Mouse (Mus musculus) left cerebral cortex, adult 8-10 months (tissue): Measurements from ENCODE around the gene Cdc42ep3. TPM values are rescaled to one million over a fixed set of nuclear protein-coding genes. Genes with fewer than 3 reads are reported as not detected.

Source experiments
- DNase-seq, 2 experiments: peaks; one replicate each; pipeline ENCODE4 v3.0.0; 2022; ENCODE audit warnings: low spot score in 2 of 2
- total RNA-seq, 4 experiments: library from RNA; stranded (reverse); gene quantifications; 2 replicates each; pipeline ENCODE4 v1.2.4; 2022

The Cdc42ep3 gene
- 10 to 100 TPM; 14.3 to 21.6 (median 19.5) TPM for total RNA-seq

DNA sequence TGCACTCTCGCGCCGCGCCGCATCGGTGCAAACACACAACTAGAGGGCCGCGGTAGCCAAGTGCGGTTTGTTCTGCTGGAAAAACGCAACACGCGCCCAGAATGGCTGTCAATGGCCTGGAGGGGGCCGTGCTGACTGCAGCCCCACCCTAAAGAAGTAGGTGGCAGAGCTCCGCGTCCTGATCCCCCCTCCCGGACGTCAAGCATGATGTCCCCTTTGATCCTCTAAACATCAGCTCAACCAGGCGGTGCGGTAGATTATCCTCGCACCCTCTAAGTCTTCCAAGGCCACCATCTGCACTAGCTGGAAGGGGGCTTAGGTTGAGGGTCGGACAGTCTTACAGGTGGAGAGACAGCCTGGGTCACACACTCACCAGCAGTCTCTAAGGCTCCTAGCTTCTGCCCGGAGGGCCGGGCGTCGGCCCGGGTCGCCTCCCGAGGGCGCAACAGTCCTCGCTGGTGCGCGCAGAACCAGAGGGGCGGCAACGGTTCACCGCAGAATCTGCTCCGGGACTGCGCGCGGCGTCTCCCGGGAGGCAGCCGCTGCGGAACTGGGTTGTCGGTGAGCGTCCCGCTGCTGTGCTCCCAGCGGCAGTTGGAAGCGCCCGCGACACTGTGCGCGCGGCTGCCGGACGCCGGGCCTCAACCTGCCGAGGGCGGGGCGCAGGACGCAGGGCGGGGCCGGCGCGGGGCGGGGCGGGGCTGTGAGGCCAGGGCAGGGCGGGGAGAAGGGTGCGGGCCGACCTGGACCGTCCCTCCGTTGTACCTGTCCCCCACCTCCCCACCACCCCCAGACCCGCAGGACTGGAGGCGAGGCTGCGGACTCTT is at the start of gene Cdc42ep3:
TSS of gene Cdc42ep3 (minus strand) at position 648 of the 827 bp plus-strand sequence.
- DNase-seq = peak; percentile 53 to 61

DNA sequence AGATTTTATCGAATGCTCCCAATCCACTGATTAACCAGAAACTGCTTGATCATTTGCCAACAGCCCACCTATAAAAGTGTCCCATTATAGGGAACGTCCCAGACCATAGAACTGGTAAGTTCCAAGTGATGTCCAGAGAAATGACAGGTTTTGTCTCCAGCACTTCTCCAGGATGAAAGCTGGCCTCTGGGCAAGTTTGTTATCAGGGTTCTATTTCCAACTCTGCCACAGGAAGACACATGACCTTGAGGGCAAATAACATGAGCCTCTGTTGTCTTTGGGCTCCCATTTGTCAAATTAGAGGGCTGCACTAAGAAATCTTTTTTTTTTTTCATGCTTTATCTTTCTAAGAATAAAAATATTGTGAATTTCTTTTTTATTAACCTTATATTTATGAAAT is 45.5 kb upstream of the Cdc42ep3 start:
- DNase-seq = no peak

DNA sequence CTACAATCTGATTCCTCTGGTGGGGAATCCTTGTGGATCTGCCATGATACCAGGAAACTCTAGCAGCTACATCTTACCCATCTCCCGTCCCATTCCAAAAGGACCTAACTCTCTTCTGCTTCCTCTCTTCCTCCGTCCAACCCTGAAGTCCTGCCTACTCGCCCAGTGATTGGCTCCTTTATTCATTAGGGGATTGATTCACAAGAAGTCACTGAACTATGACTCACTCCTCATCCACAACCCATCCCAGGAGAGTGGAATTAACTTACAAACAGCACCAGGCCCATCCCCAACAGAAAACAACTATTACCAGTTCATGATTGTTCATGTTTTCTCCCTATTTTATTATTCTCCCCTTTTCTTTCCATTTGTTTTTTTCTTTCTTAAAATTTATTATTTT is 43.5 kb upstream of the Cdc42ep3 start:
- no peak for DNase-seq

DNA sequence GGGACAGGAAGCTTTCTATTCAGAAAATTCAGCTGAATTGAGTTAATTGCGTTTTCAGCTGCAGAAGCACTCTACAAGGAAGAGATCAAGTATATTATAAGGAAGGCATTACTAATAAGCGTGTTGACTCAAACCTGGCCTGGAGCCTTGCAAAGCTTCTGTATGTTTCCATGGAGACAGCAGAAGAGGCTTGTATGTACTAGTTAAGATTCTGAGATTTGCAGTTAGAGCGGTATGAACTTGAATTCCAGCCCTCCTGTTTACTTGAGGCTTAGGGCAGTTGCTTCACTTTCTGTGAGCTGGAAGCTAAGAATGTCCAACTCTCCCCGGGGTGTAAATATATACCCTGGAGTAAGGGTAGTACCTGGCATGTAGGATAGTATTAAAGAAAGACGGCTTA is 39.9 kb upstream of the Cdc42ep3 start:
- DNase-seq = no peak

DNA sequence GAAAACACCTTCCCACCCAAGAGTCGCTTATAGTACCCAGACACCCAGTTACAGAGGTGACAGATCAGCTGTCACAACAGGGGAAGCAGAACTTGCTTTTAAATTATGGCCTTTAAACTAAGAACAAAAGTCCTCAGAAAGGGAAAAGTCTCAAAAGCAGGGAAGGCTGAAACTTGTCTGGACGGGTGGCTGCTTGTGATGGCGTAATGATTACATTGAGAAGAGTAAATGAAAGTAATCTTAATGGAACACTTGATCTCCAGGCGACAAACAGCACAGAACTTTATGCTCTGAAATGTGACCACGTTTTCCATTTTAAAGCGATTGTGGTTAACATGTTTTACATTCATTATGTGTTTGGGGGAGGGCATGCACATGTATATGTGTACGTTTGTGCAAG is 39.0 kb upstream of the Cdc42ep3 start:
- DNase-seq = no peak

DNA sequence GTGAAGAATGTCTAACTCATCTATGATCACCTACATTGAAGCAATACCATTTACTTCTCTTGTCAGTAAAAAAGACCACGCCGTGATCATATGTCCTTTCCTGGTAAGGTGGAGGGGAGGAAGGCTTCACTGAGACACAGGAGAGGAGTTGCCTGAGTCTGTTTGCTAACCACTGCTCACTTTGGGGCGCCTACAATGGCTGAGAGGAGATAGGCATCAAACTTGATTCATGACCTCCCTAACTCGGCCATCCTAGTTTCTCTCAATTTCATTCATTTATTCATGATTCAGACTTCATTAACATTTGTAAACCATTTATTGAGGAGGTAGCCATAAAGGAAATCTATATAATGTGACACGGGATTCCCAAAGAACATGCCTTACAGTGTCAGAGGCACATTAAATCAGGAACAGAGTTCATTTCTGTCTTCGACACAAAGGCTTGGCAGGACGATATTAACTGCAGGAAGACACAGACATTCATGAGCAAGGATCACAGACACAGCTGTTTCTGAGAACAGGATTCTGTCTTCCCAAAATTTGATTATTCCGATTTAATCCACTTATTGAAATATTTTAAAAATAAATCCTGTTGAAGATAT is 32.7 kb upstream of the Cdc42ep3 start:
- DNase-seq = no peak

DNA sequence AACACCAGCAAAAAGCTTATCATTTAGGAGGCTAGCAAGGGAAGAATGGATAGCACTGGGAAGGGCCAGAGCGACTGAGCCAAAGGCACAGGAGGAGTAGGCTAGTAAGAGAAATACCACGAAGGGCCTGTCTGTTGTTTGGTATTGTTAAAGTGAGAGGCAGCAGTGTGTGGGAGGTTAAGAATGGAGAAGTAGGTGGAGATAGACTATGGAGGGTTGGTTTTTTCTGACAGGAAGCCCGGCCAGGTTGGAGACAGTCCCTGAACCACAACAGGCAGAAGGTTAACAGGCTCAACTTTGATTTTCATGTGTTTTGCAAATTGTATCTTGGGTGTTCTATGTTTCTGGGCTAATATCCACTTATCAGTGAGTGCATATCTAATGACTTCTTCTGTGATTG is 26.6 kb upstream of the Cdc42ep3 start:
- DNase-seq = no peak

DNA sequence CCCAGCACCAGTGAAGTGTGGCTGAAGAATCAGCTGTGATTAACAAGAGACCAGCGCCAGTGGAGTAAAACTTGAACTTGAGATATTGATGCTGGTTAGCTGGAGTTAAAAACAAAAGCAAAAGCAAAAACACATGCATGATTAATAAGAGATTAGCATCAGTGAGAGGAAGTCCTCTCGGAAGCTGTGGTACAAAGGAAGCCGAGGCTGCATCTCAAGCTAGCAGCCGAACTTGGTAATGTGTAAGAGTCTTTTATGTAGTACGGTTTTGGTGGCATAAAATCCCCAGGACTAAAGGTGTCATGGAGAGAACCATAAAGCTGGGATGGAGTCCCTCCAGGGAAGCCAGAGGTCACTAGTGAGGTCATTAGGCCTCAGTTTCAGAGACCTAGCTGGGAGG is 24.3 kb upstream of the Cdc42ep3 start:
- no peak for DNase-seq

DNA sequence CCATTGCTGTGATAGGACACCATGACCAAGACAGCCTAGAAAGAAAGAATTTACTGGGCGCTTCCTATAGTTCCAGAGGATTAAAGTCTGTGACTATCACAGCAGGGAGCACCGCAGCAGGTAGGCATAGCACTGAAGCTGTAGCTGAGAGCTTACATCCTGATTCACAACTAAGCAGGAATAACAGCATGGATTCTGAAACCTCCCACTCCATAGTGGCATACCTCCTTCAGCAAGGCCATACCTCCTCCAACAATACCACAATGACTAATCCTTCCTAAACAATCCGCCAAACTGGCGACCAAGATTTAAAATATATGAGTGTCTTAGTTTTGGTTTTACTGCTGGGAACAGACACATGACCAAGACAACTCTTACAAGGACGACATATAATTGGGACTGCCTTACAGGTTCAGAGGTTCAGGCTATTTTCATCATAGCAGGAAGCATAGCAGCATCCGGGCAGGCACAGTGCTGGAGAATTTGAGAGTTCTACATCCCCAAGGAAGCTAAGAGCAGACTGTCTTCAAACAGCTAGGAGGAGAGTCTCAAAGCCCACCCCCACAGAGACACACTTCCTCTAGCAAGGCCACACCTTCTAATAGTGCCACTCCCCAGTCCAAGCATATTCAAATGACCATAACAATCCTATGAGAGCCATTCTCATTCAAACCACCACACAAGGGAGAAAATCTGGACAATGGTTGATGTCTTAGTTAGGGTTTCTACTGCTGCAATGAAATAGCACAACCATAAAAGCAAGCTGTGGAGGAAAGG is 21.7 kb upstream of the Cdc42ep3 start:
- no peak for DNase-seq

DNA sequence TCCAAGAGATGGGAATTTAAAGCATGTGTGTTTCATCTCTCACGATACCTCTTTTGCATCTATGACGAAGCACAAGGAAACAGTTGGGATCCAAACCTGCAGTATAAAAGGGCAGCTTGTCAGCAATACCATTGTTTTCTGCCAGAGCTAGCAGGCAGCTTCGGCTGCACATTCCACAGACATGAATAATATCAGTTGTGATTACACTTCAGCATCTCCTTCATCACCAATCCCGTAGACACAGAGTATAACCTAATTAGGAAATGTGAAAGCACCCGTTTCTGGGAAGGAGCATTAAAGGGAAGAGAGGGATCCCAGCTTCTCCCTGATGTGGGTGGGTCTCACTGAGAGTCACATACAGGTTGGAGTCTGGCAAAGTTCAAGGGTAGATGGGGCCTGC is 18.1 kb upstream of the Cdc42ep3 start:
- no peak for DNase-seq

DNA sequence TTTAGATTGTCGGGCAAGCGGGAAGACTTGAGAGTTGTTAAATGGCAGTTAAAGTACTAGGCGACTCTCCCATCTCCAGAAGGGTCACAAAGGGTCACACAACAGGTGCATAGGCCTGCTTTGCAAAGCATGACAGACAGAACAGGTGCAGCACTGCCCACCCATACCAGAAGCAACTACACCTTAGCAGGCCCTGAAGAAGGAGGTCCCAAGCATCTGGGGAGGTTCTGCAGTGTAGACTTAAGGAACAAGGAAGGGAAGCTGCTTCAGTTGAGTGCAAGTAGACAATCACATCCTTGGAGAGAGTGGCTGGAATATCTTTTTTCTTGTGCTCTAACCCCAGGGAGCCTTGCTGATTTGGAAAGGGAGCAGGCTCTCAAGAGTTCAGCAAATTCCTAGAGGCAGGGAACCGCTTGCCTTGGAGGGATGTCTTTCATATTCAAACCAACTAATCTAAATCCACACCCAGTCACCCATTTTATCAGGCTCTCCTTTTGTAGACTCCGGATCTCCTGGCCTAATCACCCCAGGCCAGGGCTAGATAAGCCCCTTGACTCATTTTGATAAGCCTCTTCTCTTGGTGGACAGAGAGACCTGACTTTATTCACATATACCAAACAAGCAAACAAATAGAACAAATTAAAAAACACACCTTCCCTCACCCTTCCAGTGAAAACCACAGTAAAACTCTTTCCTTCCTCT is 10.0 kb upstream of the Cdc42ep3 start:
- DNase-seq = no peak

DNA sequence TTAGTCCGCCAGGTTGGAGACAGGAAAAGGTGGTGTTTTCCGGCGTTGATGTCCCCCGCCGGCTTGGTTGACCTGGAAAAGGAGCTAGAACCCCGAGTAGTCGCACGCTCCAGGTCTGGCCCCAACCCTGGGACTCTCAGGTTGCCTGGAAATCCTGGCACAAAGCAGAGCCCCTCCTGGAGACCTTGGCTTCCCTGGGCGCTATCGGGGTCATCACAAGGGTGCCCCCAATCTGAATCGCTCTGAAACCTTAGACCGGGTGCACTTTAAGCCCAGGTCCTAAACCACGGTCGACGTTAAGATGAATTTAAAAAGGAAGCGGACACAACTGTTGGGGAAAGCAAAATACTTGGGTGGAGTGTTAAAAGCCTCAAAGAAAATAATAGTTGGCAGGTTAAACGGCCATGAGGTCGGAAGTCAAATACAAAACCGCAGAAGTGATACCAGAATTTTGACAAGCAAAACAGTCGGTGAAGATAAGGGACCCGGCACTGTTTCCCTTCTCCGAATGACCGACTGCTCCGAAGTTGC is 1.2 kb upstream of the Cdc42ep3 start:
- no peak for DNase-seq

DNA sequence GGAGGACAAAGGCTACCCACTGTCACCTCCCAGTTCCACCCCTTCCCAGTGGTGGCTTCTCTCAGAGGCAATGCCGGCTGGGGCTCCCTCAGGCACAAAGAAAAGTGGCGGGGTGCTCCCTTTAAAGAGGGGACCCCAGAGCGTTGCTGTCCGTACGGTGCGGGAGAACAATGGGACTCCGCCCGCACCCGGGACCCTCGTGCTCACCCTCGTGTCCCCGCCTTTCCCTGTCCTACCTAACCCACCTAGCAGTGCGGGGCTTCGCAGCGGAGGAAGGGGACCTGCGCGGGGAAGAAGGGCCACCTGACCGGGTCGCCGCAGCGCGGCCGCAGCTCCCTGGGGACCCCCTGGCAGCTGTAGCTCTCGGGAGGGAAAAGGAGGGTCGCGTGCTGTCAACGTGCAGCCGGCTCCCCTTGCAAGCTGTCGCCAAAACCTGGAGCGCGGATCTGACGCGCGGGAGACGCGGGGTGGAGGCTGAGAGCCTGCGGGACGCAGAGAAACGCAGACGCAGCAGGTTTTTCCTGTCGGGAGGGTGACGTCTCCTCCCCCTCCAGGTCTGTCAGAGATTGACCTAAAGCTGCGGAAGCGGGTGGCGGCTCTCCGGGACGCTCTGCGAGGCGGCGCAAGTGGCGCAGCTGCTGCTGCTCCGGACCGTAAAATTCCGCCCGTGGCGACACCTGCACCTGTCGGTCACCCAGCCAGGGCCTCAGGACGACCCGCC is 540 bp upstream of the Cdc42ep3 start:
- DNase-seq = peak; percentile 63 to 72

DNA sequence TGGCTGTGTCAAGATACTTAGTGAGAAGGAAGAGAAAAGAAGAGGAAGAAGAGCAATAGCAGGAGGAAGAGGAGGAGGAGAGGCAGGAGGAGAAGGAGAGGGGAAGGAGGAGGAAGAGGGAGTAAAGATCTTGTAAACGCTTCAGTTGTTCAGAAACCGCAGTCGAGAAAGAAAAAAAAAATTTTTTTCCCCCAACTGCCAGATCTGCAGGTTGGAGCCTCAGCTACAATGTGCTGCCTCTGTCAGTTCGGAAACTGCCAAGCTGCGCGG is 782 bp downstream of the Cdc42ep3 start:
- no peak for DNase-seq

DNA sequence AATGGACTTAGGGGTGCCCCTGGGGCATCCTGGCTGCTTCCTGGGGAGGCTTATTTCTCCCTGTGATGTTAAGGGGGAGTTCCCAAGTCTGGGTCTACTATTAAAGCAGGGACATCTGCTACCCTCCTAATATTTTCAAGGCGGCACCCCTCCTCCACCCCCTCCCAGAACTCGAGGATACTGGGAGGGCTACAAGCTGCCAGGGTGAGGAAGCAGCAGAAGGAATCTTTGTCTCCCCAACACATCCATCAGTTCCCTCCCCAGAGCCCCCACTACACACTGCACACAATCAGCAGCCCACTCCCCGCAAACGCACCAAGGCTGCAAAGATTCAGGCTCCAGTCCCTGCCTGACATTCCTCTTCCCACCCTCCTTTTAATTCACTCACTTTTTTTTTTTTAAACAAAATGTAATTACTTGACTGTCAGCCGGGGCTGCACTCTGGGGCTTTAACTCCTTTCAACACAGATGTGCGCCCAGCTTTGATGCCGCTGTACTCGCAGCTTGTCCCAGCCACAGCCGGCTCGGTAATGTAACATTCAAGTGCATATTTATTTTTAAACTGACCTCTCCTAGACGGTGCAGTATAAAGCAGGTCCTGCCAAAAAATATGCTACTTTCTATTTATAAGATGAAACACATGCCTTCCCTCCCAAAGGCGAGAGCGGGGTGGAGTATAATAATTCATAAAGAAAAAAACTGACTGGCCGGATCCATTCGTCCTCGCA is 1.3 kb downstream of the Cdc42ep3 start:
- DNase-seq = no peak

DNA sequence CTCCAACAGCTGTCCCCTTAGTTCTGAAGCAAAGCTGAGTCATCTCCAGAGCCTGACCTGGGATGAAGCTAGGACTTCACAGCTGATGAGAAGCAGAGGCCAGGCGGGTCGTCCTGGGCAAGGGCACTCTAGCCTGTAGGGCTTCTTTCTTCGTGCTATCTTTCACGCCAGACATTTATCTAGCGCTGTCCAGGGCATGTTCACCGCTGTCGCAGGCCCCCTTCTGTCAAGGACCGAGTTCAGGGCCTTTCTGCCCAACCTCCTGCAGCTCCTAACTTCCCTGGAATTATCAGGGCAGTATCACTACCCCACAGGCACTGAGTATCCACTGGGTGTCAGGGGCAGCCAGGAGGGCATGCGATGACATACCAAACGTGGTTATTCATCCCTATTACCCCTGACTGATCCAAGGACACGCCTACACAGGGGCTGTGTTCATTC is 4.1 kb downstream of the Cdc42ep3 start:
- DNase-seq = no peak

DNA sequence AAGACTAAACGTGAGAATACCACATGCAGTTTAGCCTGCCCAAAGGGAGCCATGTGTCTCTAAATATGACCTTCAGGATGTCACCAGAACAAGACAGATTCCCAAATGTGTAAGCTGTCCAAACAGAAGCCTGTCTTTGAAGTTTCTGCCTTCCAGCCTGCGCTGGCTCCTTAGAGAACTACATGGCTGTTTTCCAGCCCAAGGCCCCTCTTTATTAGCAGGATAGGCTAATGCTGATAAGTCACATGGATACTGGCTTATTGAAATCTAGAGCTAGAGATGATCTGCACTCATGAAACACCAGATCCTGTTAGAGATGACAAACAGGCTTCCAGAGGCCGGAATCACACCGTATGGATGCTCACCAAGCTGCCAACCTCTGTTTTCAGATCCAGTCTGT is 5.5 kb downstream of the Cdc42ep3 start:
- no peak for DNase-seq

DNA sequence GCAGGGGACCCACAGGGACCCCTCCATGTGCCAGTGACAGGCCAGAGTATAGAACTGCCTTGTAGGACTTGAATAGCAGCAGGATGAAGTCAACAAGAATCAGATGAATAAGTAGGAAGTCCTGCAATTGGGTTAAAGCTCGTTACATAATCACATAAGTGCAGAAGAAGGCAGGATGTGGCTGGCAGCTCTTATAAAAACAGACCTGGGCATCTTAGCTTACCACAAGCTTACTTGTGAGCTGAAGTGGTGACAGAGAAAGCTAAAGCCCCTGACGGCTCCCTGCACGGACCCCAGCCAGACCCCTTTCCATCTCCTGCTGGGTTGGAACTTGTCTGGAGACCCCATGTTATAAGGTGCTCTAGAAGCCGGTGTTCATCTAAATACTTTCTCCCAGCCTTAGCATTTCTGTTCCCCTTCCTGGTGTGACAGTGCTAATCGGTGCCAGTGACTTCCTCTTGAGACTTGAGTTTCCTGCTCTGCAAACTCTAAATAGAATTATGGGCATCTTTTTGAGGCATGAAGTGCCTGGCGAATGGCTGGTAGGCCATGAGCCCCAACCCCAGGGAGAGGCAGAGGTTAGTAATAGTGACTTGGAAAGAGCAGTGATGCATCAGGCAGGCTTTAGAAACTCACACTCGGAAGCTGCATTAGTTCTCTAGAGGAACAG is 6.8 kb downstream of the Cdc42ep3 start:
- DNase-seq = no peak

DNA sequence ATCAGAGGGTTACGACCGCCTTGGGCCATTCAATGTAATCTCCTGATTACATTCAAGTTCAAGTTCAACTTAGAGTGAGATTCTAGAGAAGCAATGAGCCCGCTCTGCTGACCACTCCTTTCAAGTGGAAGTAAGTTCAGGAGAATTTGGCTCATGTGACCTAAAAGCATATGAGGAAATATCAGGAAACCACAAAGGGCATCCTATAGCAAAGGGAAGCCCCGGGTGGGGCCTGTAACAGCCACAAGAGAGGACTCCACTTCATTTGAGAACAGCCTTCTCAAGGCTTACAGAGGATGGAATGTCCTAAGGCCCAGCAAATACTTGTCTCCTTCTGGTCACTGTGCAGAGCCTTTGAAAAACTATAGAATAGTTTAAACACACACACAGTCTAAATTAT is 7.6 kb downstream of the Cdc42ep3 start:
- DNase-seq = no peak
